Comparison of ENCODE assay signal across 35 mouse cellular contexts in the genomic region with DNA sequence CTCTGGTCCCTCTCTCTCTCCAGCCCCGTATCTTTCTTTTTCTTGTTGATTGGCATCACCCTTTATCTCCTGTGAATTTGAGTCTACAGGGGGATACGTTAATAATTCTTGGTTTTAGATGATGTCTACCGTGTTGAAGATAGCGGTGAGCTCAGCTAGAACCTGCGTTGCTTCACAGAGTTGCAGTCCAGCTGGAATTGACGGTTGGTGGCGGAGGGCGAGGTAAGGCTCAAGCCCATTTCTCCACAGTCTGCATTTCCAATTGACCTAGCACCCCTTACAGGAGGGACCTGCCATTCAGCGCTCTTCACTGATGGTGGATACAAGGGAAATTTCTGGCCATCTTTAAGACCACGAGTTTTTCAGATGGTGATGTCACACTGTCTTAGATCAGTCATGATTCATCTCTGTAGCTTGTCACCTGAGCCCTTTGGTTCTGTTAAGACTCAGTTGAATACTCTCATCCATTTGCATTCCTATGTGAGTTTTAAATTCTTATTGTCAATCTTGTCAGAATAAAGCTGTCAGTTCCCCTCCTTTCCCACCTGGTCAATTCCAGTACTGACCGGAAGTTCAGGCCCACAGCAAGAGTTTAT. TPM values are rescaled to one million over a fixed set of nuclear protein-coding genes. Genes with fewer than 3 reads are reported as not detected.
"Had no signal": no experiment of that assay in that cellular context is flagged by ENCODE, and none has a peak within 500 bp of the region (broad histone marks: within the 10 kb centered on the region; RNA-seq: fewer than 3 reads in every experiment).

No protein-coding gene starts in this region.

- DNase-seq: cerebellum, adult 8-10 months; cerebellum, adult 9-10 months; cerebellum, adult 9-11 months; cerebellum, postnatal 10 days; cerebellum, postnatal 14 days; cerebellum, postnatal 25 days; cerebellum, postnatal 36 days; embryo, embryonic 11 days; forebrain, postnatal 0 days; gastrocnemius, adult 2 months; gastrocnemius, postnatal 10 days; gastrocnemius, postnatal 14 days; gastrocnemius, postnatal 25 days; gastrocnemius, postnatal 36 days; heart, adult 18-20 months; heart, adult 2 months had no signal

- ATAC-seq: forebrain, embryonic 13.5 days; forebrain, embryonic 14.5 days; forebrain, embryonic 15.5 days; forebrain, embryonic 16.5 days; forebrain, postnatal 0 days had no signal

- H3K36me3 ChIP-seq: embryonic facial prominence, embryonic 10.5 days; embryonic facial prominence, embryonic 12.5 days; embryonic facial prominence, embryonic 13.5 days; embryonic facial prominence, embryonic 15.5 days; forebrain, embryonic 10.5 days; forebrain, embryonic 12.5 days; forebrain, embryonic 15.5 days had no signal

- H3K9me3 ChIP-seq: embryonic facial prominence, embryonic 10.5 days; embryonic facial prominence, embryonic 12.5 days; embryonic facial prominence, embryonic 13.5 days; embryonic facial prominence, embryonic 15.5 days; forebrain, embryonic 10.5 days; forebrain, embryonic 12.5 days; forebrain, embryonic 13.5 days; forebrain, embryonic 15.5 days had no signal

- H3K4me1 ChIP-seq: embryonic facial prominence, embryonic 12.5 days; embryonic facial prominence, embryonic 13.5 days; forebrain, embryonic 13.5 days; forebrain, embryonic 15.5 days had no signal

- H3K4me3 ChIP-seq: embryonic facial prominence, embryonic 10.5 days; embryonic facial prominence, embryonic 12.5 days; embryonic facial prominence, embryonic 13.5 days; embryonic facial prominence, embryonic 15.5 days; erythroblast, embryonic 14.5 days; forebrain, embryonic 10.5 days; forebrain, embryonic 12.5 days; forebrain, embryonic 13.5 days; forebrain, embryonic 15.5 days; gastrocnemius, adult 2 months; heart, adult 2 months had no signal

- H3K9ac ChIP-seq: embryonic facial prominence, embryonic 12.5 days; embryonic facial prominence, embryonic 13.5 days; embryonic facial prominence, embryonic 15.5 days; forebrain, embryonic 12.5 days; forebrain, embryonic 13.5 days; forebrain, embryonic 15.5 days; forebrain, postnatal 0 days had no signal

- H3K27ac ChIP-seq: embryonic facial prominence, embryonic 10.5 days; embryonic facial prominence, embryonic 12.5 days; embryonic facial prominence, embryonic 13.5 days; embryonic facial prominence, embryonic 15.5 days; forebrain, embryonic 10.5 days; forebrain, embryonic 12.5 days; forebrain, embryonic 13.5 days; forebrain, embryonic 15.5 days; gastrocnemius, adult 2 months; heart, adult 2 months had no signal

- H3K4me2 ChIP-seq: embryonic facial prominence, embryonic 12.5 days; embryonic facial prominence, embryonic 13.5 days; embryonic facial prominence, embryonic 15.5 days; forebrain, embryonic 12.5 days; forebrain, embryonic 13.5 days; forebrain, embryonic 15.5 days had no signal

- H3K27me3 ChIP-seq: embryonic facial prominence, embryonic 15.5 days; forebrain, embryonic 12.5 days; forebrain, embryonic 13.5 days; forebrain, embryonic 15.5 days had no signal

RNA-seq across cellular contexts. Expression of a gene that starts 28.8 kb away (rescaled TPM):
- total RNA-seq: common myeloid progenitor, adult 5-6 weeks; gastrocnemius, adult 18-20 months; gastrocnemius, adult 2 months; gastrocnemius, adult 8-10 months; gastrocnemius, postnatal 10 days; gastrocnemius, postnatal 14 days; gastrocnemius, postnatal 25 days; gastrocnemius, postnatal 36 days; gastrocnemius, postnatal 4 days; granulocyte monocyte progenitor cell, adult 5-6 weeks; heart, adult 2 months; heart, adult 8-10 months had no signal
- polyA plus RNA-seq: erythroblast, embryonic 14.5 days; frontal cortex, adult 2 months; gonadal fat pad, adult 2 months had no signal

RNA-seq across cellular contexts. Expression of a gene that starts 33.3 kb away (rescaled TPM):
- total RNA-seq: common myeloid progenitor, adult 5-6 weeks had no signal
